Mouse (Mus musculus): ENCODE data around the gene Sos2. TPM values are rescaled to one million over a fixed set of nuclear protein-coding genes. Genes with fewer than 3 reads are reported as not detected.

Gene Sos2
- total RNA-seq (2021): 10 to 100 TPM; 31.5 to 37.3 TPM
- long read RNA-seq, experiment 1, full-length matches to known transcripts: 7 of 15 reads
- long read RNA-seq, experiment 1, partial matches to known transcripts: 3 of 15 reads
- long read RNA-seq, experiment 1, other reads (novel, unspliced or antisense): 5 of 15 reads
- long read RNA-seq, experiment 2, full-length matches to known transcripts: 14 of 23 reads
- long read RNA-seq, experiment 2, partial matches to known transcripts: 4 of 23 reads
- long read RNA-seq, experiment 2, other reads (novel, unspliced or antisense): 5 of 23 reads

DNA sequence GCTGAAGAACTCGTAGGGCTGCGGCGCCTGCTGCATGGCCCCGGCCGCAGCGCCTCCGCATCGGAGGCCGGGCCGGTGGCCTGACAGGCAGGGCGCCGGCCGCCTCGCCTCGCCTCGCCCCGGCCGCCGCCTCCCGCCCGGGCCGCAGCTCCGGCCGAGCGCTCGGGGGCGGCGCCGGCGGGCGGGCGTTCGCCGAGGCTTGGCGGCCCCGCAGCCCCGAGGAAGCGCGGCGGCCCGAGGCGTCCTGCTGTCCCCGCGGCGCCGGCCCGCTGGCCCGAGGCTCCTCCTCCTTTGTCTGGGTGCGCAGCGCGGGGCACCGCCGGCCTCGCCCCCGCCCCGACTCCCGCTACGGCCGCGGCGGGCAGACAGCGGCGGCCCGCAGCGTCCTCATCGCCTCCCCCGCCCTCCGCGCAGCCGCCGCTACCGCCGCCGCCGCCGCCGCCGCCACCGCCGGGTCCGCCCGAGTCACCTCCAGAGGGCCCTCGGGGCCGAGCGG is at the start of gene Sos2:
Gene Sos2 (minus strand): TSS at position 287 of the 496 bp plus-strand sequence.
- TF ChIP-seq CTCF (conservative IDR thresholded peaks at IDR 0.05): no peak
- Histone ChIP-seq H3K27ac (peak within 1 kb of the TSS; percentile 94), H3K4me3 (peak within 1 kb of the TSS; percentile 91)
- DNase-seq (ENCODE audit: low spot score in 2 of 2): peak; percentile 9 to 48

DNA sequence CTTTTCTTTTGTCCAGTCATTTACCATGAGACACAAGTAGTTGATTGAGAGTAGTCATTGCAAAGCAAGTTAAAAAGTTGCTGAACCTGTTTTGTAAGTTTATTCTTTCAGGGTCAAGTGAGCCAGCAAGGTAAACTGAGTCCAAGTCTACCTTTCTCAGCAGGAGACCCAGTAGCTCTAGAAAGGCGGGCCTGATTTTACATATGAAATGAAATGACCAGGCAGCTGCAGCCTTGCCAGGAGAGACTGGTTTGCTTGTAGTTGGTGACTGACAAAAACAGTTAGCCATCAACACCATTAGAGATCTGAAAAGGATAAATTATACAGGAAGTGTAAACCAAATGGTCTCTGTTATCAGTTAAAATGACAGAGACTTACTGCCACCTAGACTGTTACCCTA is 48.7 kb upstream of the Sos2 start:
- H3K27ac ChIP-seq: no peak overlapping the region
- H3K4me3 ChIP-seq: no peak overlapping the region
- no peak for DNase-seq (ENCODE audit: low spot score in 2 of 2)
- no peak for TF ChIP-seq CTCF (conservative IDR thresholded peaks at IDR 0.05)

DNA sequence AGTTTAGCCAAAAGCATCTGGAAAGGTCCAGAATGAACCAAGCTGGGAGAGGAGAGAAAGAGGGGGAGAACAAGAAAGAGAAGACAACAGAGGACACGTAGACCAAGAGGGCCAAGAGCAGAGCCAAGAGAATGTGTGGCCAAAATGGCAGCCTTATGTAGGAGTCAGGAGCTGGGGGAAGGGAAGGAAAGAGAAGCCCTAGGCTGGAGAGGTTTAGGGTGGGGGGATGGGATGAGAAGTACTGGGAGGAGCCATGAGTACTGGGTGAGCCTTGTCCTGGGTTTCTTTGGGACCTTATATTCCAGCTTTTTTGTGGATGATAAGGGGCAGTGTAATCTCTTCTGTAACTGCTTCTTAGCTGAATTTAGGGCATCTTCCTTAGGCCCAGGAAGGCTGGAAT is 47.6 kb upstream of the Sos2 start:
- TF ChIP-seq CTCF (conservative IDR thresholded peaks at IDR 0.05): no peak
- Histone ChIP-seq H3K4me3 (no peak overlapping the region), H3K27ac (no peak overlapping the region)
- DNase-seq (ENCODE audit: low spot score in 2 of 2): no peak

DNA sequence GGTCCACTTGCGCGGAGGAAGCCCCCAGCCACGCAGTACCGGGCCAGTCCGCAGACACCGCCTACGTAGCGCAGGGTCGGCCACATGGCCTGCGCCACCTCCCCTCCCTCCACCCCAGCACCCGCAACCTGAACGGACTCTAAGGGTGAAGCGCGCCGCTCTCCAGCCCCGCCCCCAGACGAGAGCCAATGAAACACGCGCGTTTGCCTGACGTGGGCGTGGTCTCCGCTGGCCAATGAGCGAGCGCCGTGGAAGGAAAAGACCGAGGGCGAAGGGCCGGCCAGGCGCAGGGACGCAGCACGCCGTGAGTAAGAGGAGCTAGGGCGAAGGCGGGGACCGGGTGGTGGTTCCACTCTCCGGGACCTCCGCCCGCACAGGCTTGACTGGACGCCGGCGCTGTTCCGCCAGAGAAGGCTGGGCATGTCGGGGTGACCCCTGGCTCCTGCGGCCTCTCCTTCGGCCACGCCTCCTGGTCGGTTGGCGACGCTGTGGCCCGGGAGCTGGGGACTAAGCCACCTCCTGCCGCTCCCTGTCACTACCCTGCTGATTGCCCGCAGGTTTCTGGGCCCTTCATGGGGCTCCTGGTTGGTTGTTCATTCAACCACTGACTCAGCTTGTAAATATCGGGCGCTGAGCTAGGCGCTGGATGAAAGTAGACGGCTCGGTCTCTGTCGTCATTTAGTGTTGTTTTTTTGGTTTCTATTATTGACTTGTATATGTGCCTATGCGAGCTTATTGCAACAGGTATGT is 43.2 kb upstream of the Sos2 start, which contains the start of the genes L2hgdh and Atp5s:
Gene L2hgdh (minus strand): TSS at position 163 of the 750 bp plus-strand sequence.
Gene Atp5s (plus strand): TSS at position 240 of the 750 bp plus-strand sequence.
- H3K4me3 ChIP-seq: peak within 1 kb of the TSS; percentile 86
- peak within 1 kb of the TSS; percentile 96 for H3K27ac ChIP-seq
- DNase-seq (ENCODE audit: low spot score in 2 of 2): peak; percentile 91 to 94
- peak; percentile 10; the same call in 1 of the 2 replicates for TF ChIP-seq CTCF (conservative IDR thresholded peaks at IDR 0.05)

DNA sequence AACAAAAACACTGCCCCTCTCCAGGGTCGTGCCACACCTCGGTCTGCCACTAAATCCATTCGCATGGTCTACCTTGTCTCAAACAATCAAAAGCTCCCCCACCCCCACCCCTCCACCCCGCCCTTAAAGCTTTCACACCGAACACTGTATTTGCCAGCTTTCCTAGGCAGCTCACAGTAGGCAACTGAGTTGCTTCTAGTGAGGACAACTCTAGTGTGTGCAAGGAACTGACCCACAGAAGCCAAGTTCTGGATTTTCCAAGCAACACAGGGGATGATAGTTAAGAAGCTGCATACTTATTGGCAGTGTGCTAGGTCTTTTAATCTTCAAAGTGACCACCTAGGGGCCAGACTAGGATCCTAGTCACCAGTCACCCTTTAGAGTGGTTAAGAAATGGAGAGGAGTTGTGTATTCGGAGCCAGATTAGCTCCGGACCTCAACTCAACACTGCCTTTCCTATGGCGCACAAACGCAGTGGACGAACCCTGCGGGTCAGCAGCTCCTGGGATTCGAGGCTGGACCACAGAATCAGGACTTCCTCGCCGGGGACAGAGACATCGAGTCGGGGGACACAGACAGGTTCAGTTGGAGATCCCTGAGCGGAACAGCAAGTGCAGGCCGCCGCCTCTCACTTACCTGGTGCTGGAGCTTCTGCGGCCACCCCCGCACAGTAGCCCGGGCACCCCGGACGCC is 42.5 kb upstream of the Sos2 start:
- no peak for TF ChIP-seq CTCF (conservative IDR thresholded peaks at IDR 0.05)
- no peak for DNase-seq (ENCODE audit: low spot score in 2 of 2)
- H3K4me3 ChIP-seq: peak overlapping the region; percentile 86
- peak overlapping the region; percentile 96 for H3K27ac ChIP-seq

DNA sequence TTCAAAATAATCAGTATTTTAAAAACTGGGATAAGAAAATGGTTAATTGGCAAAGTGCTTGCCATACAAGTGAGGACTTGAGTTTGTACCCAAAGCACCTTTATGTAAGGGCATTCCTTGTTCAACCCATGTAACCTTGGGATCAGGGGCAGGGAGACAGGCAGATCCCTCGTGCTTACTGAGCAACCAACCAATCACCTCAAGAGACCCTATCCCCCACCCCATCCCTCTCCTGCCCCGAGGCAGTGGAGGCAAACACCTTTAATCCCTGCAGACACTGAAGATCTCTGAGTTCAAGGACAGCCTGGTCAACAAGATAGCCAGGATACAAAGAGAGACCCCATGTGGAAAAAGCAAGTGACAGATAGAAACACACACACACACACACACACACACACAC is 41.7 kb upstream of the Sos2 start:
- TF ChIP-seq CTCF (conservative IDR thresholded peaks at IDR 0.05): no peak
- no peak for DNase-seq (ENCODE audit: low spot score in 2 of 2)
- Histone ChIP-seq H3K27ac (no peak overlapping the region), H3K4me3 (no peak overlapping the region)

DNA sequence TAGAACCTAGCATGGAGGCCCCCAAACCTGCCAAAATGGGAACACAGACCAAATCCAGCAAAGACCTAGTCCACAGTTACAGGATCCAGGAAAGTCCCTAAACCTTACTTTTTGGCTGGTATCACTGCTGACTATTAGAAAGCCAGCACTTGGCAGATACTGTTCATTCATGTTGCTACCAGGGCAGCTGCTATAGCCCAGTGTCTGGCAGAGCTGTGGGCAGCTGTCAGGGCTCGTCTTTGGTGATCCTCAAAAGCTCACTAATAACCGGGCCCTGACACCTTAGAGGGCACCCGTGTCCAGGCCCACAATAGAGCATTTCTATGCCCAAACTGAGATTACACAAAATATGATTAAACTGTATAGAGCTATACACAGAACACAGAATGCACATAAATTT is 41.2 kb upstream of the Sos2 start:
- Histone ChIP-seq H3K4me3 (no peak overlapping the region), H3K27ac (no peak overlapping the region)
- DNase-seq (ENCODE audit: low spot score in 2 of 2): no peak
- no peak for TF ChIP-seq CTCF (conservative IDR thresholded peaks at IDR 0.05)

DNA sequence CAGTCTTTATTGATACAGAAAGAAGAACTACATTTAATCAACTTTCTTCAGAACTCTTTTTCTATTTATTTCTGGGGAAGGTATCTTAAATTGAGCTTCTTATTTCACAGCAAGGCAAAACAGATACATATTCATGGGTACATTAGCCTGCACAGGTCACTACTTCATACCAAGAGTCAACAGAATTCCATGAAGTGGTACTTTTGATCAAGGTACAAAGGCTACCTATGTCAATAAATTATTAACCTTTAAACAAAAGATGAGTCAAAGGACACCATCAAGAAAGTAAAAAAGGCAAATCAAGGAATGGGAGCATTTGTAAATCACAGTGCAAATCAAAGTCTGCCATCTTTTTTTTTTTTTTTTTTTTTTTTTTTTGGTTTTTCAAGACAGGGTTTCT is 32.0 kb upstream of the Sos2 start:
- H3K27ac ChIP-seq: no peak overlapping the region
- H3K4me3 ChIP-seq: no peak overlapping the region
- TF ChIP-seq CTCF (conservative IDR thresholded peaks at IDR 0.05): no peak
- no peak for DNase-seq (ENCODE audit: low spot score in 2 of 2)

DNA sequence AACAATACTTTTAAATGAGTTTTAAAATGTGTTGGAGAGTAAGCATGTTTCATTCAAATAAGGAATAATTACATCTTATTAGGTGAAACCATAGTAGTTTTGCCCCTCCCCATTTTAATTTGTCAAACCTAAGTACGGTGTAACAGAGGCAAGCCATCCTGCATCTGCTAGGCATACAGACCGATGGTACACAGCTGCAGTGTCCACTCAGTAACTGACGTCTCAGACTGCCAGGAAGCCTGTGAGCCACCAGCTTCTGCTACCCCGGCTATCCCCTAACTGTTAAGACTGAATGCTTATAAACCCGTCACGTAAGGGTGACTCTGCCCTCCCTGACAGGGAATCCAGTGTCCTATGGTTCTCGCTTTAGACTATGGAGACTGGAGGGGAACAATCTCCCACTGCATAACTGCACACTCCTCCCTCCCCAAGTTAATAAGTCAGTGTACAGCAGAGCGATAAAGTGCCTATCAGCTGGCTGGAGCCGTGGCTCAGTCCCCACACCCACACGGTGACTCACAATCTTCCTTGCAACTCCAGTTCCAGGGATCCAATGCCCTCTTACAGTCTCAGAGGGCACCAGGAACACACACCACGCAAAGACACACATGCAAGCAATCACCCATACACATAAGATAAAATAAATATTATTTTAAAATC is 23.3 kb upstream of the Sos2 start:
- no peak for DNase-seq (ENCODE audit: low spot score in 2 of 2)
- no peak overlapping the region for H3K4me3 ChIP-seq
- no peak for TF ChIP-seq CTCF (conservative IDR thresholded peaks at IDR 0.05)
- H3K27ac ChIP-seq: no peak overlapping the region

DNA sequence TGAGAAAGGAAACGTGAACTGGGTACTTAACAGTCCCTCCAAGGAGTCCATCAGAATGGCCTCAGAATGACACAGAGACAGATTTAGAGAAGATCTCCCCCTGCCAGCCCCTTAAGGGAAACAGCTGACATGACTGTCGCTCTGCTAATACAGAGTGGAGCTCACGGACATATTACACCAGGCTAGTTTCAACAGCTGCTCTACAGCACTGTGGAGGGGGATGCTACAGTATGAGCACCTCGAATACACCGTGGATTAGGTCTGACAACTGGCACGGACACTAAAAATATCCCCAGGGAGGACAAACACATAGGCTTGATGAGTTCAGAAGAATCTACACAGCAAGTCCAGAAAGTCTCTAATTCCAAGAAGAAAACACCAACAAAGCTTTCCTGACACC is 16.7 kb upstream of the Sos2 start:
- Histone ChIP-seq H3K4me3 (no peak overlapping the region), H3K27ac (no peak overlapping the region)
- no peak for DNase-seq (ENCODE audit: low spot score in 2 of 2)
- TF ChIP-seq CTCF (conservative IDR thresholded peaks at IDR 0.05): no peak

DNA sequence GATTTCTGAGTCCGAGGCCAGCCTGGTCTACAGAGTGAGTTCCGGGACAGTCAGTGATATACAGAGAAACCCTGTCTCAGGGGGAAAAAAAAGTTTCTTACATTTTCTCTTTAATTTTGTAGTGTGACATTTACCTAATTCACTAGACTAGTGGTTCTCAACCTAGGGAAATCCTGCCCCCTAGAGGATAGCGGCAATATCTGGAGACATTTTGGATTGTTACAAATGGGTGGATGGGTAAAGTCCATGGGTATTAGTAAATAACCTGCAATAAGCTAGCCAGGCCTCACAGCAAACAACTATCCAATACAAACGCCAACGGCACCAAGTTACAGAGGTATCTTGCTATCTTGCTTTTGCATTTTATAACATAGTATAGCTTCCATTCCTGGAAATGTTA is 15.1 kb upstream of the Sos2 start:
- Histone ChIP-seq H3K27ac (no peak overlapping the region), H3K4me3 (no peak overlapping the region)
- TF ChIP-seq CTCF (conservative IDR thresholded peaks at IDR 0.05): peak; percentile 87
- peak; percentile 43 to 64 for DNase-seq (ENCODE audit: low spot score in 2 of 2)

DNA sequence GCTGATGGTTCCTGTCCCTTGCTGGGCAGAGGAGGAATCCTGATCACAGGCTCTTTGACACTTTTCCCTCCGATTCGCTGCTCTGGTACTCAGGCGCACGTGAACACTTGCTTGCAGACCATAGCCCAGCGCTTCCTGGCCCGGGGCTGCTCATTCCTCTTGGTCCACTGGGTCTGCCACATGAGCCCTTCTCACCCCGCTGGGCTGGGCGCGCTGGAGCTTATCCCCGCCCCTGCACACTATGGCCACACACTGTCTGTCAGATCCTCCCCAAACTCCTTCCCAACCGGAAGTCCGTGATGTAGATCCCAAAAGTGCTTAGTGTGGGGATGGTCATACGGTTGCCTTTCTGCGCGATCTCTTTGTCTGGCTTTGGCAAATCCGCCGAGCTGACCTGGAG is 11.8 kb upstream of the Sos2 start:
- Histone ChIP-seq H3K4me3 (no peak overlapping the region), H3K27ac (no peak overlapping the region)
- DNase-seq (ENCODE audit: low spot score in 2 of 2): no peak
- no peak for TF ChIP-seq CTCF (conservative IDR thresholded peaks at IDR 0.05)

Data from layer of hippocampus, adult 2 months (tissue).